Mouse (Mus musculus) lung, adult 2 months (tissue): Measurements from ENCODE around the gene Znrf2. TPM values are rescaled to one million over a fixed set of nuclear protein-coding genes. Genes with fewer than 3 reads are reported as not detected.

ENCODE experiments used
- DNase-seq: peaks from one replicate; pipeline ENCODE4 v3.0.0; 2022
- H3K4me1 ChIP-seq: fragments of 200-500 bp; 2 replicates; pipeline ENCODE4 v1.6.1; 2011; ENCODE audit warnings: low read length; ENCODE audit not compliant: control insufficient read depth, insufficient read depth
- H3K4me3 ChIP-seq: fragments of 200-500 bp; replicated peaks from 2 replicates; pipeline ENCODE3; 2011; ENCODE audit warnings: low read depth, mild to moderate bottlenecking, control low read depth, low read length; ENCODE audit errors: extremely low read depth
- CTCF ChIP-seq: fragments of 200-500 bp; IDR thresholded peaks from 2 replicates; pipeline ENCODE4 v1.5.1; 2011; ENCODE audit warnings: mild to moderate bottlenecking, low read length, control low read depth; ENCODE audit not compliant: insufficient read depth
- POLR2A ChIP-seq: fragments of 200-500 bp; IDR thresholded peaks from 2 replicates; pipeline ENCODE4 v1.6.1; 2011; ENCODE audit warnings: low read depth, mild to moderate bottlenecking, control low read depth, low read length, borderline replicate concordance; ENCODE audit errors: extremely low read depth
- WGBS: fragments of 180-500 bp; shearing (Covaris S2); methylation state at CpG from one replicate; pipeline ENCODE4 v1.1.7; 2018; 5-methylcytosine and 5-hydroxymethylcytosine counted together
- polyA plus RNA-seq: library from polyadenylated mRNA; depleted of rRNA; stranded (reverse); fragments of >200 nt; gene quantifications from 2 replicates; pipeline ENCODE4 v1.2.3, GENCODE M21; 2012

Znrf2 gene
- polyA plus RNA-seq, 1 experiment, result 8.3 TPM

DNA sequence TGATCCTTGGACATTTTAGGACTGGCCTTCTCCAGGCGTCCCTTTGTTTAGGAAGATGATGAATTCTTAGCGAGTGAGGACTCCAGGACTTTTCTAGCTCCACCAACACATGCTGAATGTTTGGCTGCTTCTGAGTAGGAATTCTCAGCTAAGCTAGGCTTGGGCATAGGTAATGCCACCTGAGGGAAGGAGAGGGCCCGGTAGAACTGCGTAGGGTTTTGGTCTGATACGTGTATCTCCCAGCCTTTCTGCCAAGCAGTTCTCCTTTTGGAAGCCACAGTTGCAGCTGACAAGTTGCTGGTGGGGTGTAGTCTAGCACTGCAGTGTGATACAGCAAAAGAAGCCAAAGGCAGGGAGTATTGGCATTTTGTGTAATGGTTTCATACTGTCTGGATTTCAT is 10.9 kb upstream of the Znrf2 start:
- peaks cover 2% of the 10 kb centered on the region; the same call in 1 of the 2 replicates for H3K4me1 ChIP-seq
- no peak overlapping the region for H3K4me3 ChIP-seq
- 94% methylated on average over 5 of the region's 5 CpGs for WGBS
- TF ChIP-seq CTCF (no peak), POLR2A (no peak)
- DNase-seq, result no peak

DNA sequence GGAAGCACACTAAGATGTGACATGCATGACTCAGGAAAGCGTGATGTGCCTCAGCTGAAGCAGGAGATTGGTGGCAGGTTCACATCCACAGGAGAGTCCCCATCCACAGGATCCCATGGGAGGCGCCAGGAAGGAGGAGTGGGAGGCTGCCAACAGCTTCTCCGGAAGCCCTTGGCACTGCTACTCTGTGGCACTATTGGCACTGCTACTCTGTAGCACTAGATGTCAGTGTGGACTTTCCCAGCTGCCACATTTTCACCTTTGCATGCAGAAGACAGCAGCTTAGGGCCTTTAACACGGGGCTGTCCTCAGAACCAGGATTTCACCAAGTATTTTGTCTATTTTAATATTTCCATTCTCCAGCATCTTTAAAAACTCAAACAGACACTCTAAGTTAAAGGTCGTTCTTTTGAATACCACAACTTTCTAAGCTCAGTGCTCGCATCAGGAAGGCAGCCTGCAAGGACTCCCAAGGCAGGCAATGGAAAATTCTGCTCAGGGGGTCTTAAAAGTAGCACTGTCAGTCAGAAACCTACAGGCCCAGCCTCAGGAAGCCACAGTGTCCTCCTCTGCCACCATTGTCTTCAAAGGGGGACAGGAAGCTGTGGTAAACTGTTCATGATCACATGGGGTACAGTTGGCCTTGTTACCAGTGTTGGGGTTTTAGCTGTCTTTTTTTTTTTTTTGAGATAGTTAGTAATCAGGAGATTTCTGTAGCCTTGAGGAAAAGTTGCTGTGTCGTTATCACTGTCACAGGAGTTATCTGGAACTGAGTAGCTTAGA is 7.0 kb upstream of the Znrf2 start:
- peaks cover 9% of the 10 kb centered on the region for H3K4me1 ChIP-seq
- no peak for DNase-seq
- TF ChIP-seq CTCF (peak; percentile 43; the same call in 1 of the 2 replicates), POLR2A (no peak)
- H3K4me3 ChIP-seq, result no peak overlapping the region
- WGBS, result 37% methylated on average over 7 of the region's 7 CpGs

DNA sequence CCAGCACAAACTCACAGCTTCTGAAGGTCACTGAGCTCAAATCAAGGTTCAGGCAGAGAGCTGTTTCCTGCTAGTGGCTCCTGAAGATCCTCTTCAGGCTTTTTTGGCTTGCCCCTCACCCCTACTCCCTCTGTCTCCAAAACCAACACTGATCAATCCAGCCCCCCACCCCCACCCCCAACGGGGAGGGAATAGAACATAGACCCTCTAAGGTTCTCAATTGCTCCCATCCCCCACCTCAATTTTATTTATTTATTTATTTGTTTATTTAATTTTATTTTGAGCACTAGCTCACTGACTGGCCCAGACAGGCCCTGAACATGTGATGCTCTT is 6.4 kb upstream of the Znrf2 start:
- TF ChIP-seq POLR2A (no peak), CTCF (no peak)
- WGBS, result 52% methylated on average over 1 of the region's 1 CpGs
- no peak for DNase-seq
- no peak overlapping the region for H3K4me3 ChIP-seq
- peaks cover 9% of the 10 kb centered on the region for H3K4me1 ChIP-seq

DNA sequence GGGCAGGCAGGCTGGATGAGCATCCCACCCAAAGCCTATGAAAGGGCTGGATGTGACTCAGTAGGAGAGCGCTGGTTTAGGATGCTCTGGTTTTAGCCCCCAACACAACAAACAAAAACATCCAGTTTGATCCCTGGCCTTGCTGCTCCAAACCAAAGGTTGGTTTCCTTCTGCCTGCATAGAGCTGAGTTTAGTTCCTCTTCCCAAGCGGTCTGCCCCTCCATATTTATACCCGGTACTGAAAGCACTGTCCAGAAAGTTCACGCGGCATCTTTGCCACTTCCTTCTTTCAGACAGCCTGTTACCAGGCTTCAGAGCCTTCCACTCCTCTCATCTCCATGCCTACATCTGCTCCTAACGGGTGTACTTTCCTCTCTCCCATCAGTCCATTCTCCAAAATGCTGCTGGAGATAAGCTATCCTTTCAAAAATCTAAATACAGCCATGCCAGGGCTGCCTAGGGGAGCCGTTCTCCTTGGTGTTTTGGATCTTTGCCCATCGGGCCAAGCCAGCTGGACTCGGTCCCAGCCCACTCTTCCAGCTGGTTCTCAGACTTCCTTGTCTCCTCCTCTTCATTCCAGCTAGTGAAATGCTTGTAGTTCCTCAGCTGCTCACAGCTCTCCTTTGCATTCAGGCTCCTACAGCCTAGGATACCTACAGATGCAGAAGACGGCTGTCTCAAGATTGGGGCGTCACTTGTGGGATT is 5.0 kb upstream of the Znrf2 start:
- 17% methylated on average over 11 of the region's 11 CpGs for WGBS
- Histone ChIP-seq H3K4me3 (no peak overlapping the region), H3K4me1 (peaks cover 9% of the 10 kb centered on the region)
- TF ChIP-seq CTCF (no peak), POLR2A (no peak)
- DNase-seq, result peak; percentile 67

DNA sequence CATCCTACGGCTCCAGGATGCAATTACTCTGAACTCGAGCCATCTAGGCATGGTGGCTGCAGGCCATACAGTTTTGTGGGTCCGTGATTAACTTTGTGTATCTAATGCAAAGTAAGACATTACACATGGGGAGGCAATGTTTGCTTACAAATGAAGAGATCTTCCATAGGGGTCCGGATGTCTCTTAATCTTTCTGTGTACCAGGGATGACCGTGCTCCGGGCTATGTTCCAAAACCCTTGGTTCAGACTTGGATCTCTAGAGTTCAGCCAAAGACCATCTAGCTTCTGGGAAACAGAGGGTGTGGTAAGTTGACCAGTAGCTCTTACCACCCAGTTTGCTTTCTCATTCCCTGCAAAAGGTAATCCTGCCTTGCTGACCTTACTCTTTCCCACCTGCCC is 4.4 kb upstream of the Znrf2 start:
- no peak overlapping the region for H3K4me3 ChIP-seq
- no peak for TF ChIP-seq CTCF
- no peak for TF ChIP-seq POLR2A
- DNase-seq, result no peak
- peaks cover 9% of the 10 kb centered on the region for H3K4me1 ChIP-seq
- 30% methylated on average over 6 of the region's 6 CpGs for WGBS

DNA sequence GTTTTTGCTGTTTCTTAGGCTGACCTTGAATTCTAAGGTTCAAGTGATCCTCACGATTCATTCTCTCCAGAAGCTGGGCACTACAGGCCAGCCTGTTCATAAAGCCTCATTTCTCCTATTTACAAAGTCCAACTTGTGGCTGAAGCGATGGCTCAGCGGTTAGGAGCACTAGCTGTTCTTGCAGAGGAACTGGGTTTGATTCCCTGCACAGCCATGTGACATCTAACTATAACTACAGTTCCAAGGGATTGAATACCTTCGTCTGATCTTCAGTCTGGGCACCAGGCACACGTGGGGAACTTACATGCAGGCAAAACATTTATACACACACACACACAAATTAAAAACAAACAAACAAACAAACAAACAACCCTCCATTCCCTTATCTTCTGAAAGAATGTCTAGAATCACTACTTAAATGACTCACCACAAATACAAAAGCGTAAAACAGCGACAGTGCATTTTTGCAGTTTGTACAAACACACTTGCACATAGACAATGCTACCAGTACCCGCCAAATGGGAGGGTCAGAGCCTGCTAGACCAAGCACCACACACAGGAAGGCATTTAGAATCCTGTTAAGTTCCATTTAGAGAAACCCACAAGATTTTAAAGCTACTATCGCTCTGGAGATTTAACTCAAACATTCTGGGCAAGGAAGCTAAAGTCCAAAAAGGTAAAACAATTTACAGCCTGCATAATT is 1.1 kb upstream of the Znrf2 start:
- peaks cover 19% of the 10 kb centered on the region for H3K4me1 ChIP-seq
- no peak overlapping the region for H3K4me3 ChIP-seq
- TF ChIP-seq POLR2A, result no peak
- no peak for TF ChIP-seq CTCF
- DNase-seq, result no peak
- 64% methylated on average over 9 of the region's 9 CpGs for WGBS

DNA sequence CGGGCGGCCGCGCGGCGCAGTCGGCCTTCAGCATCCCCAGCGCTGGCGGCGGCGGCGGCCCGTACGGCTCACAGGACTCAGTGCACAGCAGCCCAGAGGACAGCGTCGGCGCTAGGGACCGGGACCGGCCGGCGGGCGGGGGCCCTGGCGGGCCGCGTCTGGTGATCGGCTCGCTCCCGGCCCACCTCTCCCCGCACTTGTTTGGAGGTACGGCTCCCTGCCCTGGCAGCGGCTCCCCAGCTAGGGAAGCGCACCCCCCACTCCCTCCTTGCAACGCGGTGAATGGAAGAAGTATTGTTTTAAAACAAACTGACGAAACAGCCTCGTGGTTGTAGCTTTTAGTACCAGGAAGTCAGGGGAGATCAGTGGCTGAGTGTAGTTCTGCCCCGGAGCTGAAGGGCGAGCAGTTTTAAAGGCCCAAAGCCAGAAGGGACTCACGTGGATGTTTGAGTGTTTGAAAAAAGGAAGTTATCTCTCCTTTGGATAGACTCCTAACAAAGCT is 601 bp downstream of the Znrf2 start:
- peak; percentile 70 for DNase-seq
- peaks cover 16% of the 10 kb centered on the region for H3K4me1 ChIP-seq
- TF ChIP-seq CTCF (no peak), POLR2A (peak; percentile 60; the same call in 1 of the 2 replicates)
- 9% methylated on average over 39 of the region's 39 CpGs for WGBS
- peak overlapping the region; percentile 95 for H3K4me3 ChIP-seq

DNA sequence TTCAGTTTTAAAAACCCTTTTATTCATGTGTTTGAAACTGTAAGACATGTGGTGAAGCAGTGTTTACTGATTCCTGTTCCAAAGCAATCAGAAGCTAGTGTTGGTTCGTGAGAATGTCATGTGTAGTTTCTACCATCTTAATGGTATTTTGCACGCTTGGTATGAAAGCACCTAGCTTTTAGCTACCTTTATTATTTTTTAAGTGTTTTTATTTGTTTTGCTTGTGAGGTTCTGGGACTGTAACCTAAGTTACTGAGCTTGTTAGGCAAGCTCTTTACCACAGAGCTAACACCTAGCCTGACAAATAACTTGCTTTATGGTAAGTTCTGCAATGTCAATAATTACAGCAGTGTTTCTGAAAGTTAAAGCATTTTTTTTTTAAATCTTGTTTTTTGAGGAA is 1.7 kb downstream of the Znrf2 start:
- Histone ChIP-seq H3K4me3 (peak overlapping the region; percentile 22), H3K4me1 (peaks cover 14% of the 10 kb centered on the region)
- DNase-seq, result no peak
- 44% methylated on average over 2 of the region's 2 CpGs for WGBS
- TF ChIP-seq CTCF (no peak), POLR2A (no peak)

DNA sequence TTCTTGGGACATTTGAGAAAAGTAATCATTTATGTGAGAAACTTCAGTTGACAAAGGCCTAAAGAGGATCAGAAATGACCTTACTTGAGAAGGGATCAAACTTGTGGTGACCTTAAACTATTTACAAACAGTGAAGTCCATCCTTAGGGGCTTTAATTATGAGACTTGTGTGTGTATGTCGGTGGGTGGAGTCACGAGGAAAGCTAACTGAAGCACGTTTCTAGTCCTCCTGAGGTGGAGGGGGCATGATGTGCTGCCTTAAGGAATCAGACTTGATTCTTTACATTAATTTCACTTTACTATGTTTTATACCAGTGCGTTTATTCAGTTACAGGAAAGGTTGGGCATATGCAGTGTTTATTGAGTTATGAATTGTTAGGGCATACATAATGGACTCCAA is 2.6 kb downstream of the Znrf2 start:
- Histone ChIP-seq H3K4me3 (no peak overlapping the region), H3K4me1 (peaks cover 14% of the 10 kb centered on the region)
- DNase-seq, result no peak
- WGBS, result 39% methylated on average over 4 of the region's 4 CpGs
- TF ChIP-seq POLR2A (no peak), CTCF (no peak)
